Mouse (Mus musculus): ENCODE measurements around the gene Memo1. TPM values are rescaled to one million over a fixed set of nuclear protein-coding genes. Genes with fewer than 3 reads are reported as not detected.

The Memo1 gene
- polyA plus RNA-seq, 1 experiment from 2014 or later, result 69.3 TPM

DNA sequence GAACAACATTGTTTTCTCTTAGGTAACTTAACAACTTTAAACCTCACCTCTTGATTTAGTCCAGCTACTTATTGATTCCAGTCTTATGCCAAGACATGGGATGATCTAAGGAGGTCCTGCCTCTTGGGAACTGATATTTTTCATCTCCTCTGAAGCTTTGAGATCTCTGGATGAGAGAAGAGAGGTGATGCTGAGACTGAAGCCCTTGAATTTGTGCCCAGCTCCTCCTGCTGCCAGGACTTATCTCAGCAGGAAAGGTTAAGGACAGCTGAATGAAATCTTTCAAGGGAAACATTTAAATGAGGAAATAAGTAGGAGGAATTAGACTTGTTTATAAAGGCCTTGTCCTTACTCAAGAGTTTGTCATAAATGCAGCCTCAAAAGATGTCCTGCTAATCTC lies 121.6 kb downstream of the Memo1 start:
- TF ChIP-seq CTCF (IDR thresholded peaks at IDR 0.05; ENCODE audit: low read depth), result no peak
- no peak for ATAC-seq (replicated peaks; ENCODE audit: low FRiP score, low read depth)
- no peaks in the 10 kb centered on the region for H3K27me3 ChIP-seq (ENCODE audit: insufficient read depth, low read length)

DNA sequence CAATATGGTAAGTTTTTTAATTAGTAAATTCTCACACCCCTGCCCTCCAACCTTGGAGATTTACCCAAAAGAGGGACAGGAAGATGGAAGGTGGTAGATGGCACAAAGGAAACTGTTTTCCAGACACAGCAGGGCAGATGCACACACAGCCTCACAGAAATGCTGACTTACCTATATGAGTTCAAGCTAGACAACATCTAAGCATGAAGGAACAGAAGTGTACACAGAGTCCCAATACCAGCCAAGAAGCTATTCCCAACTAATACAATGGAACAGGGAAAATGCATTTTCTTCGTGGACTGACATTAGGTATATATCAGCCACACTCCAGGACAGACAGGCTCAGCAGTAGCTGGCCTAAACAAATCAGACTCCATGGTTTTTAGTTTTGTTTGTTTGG lies 122.5 kb downstream of the Memo1 start:
- no peak for ATAC-seq (replicated peaks; ENCODE audit: low FRiP score, low read depth)
- Histone ChIP-seq H3K36me3 (ENCODE audit: insufficient read depth, low read length) (no peaks in the 10 kb centered on the region), H3K9ac (ENCODE audit: low read depth, low read length) (no peak overlapping the region), H3K4me2 (ENCODE audit: low read length) (no peak overlapping the region), H3K9me3 (replicated peaks; ENCODE audit: low read length) (no peaks in the 10 kb centered on the region; the same call in 1 of the 2 replicates), H3K27ac (no peak overlapping the region), H3K4me1 (replicated peaks; ENCODE audit: insufficient read depth, low read length) (no peaks in the 10 kb centered on the region), H3K27me3 (ENCODE audit: insufficient read depth, low read length) (no peaks in the 10 kb centered on the region), H3K4me3 (replicated peaks; ENCODE audit: low read depth, low read length) (no peak overlapping the region)
- DNase-seq (ENCODE audit: low spot score), result no peak
- WGBS, result 81% methylated on average over 1 of the region's 1 CpGs
- TF ChIP-seq CTCF (IDR thresholded peaks at IDR 0.05; ENCODE audit: low read depth), result no peak

More for the DNA sequence above, 121.6 kb downstream of the Memo1 start:
- H3K27ac ChIP-seq, result no peak overlapping the region
- H3K36me3 ChIP-seq (ENCODE audit: insufficient read depth, low read length), result no peaks in the 10 kb centered on the region
- H3K4me1 ChIP-seq (replicated peaks; ENCODE audit: insufficient read depth, low read length), result no peaks in the 10 kb centered on the region
- no peak for DNase-seq (ENCODE audit: low spot score)
- H3K9ac ChIP-seq (ENCODE audit: low read depth, low read length), result no peak overlapping the region
- H3K4me2 ChIP-seq (ENCODE audit: low read length), result no peak overlapping the region
- no peaks in the 10 kb centered on the region; the same call in 1 of the 2 replicates for H3K9me3 ChIP-seq (replicated peaks; ENCODE audit: low read length)
- no peak overlapping the region for H3K4me3 ChIP-seq (replicated peaks; ENCODE audit: low read depth, low read length)

DNA sequence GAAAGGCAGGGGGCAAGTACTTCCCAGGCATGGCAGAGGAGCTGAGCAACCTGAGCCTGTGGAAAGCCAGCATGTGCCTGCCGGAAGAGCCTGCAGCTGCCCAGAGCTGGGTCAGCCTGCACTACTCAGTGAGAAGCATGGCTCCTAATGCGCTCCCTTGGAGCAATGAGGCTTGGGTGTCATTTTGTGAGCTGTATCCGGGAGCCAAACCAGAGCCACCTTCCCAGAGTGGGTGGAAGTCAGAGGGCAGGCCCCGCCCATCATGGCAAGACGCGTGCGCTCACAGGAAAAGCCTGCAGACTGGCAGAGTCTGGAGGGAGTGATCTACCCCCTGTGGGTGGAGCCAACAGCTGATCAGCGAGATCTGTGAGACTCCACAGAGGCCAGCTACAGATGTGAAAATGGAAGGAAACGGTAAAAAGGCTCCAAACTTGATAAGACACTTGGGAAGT lies 135.9 kb downstream of the Memo1 start:
- WGBS, result under 1% methylated on average over 9 of the region's 9 CpGs

DNA sequence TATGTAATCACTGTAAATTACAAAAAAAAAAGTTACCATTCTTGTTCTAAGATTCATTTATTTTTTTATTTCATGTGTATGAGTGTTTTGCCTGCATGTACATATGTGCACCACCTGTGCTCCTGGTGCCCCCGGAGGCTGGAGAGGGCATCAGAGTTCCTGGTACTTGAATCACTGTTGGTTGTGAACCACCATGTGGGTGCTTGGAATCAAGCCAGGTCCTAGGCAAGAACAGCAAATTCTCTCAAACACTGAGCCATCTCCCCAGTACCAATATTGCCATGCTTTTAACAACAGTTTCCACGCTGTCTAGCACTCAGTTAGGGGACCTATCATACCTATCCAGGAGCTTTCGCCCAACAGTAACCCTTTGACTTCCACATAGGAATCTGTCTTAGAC lies 137.2 kb downstream of the Memo1 start:
- no peak overlapping the region for H3K4me3 ChIP-seq (replicated peaks; ENCODE audit: low read depth, low read length)
- H3K9me3 ChIP-seq (replicated peaks; ENCODE audit: low read length), result no peaks in the 10 kb centered on the region
- DNase-seq (ENCODE audit: low spot score), result no peak
- WGBS, result 92% methylated on average over 3 of the region's 3 CpGs
- H3K27ac ChIP-seq, result no peak overlapping the region
- no peak overlapping the region for H3K9ac ChIP-seq (ENCODE audit: low read depth, low read length)
- no peaks in the 10 kb centered on the region for H3K27me3 ChIP-seq (ENCODE audit: insufficient read depth, low read length)
- TF ChIP-seq CTCF (IDR thresholded peaks at IDR 0.05; ENCODE audit: low read depth), result no peak
- no peak for ATAC-seq (replicated peaks; ENCODE audit: low FRiP score, low read depth)
- no peak overlapping the region for H3K4me2 ChIP-seq (ENCODE audit: low read length)
- H3K36me3 ChIP-seq (ENCODE audit: insufficient read depth, low read length), result no peaks in the 10 kb centered on the region
- no peaks in the 10 kb centered on the region for H3K4me1 ChIP-seq (replicated peaks; ENCODE audit: insufficient read depth, low read length)

More for the DNA sequence above, 135.9 kb downstream of the Memo1 start:
- peak; percentile 24; the same call in 1 of the 2 replicates for TF ChIP-seq CTCF (IDR thresholded peaks at IDR 0.05; ENCODE audit: low read depth)
- Histone ChIP-seq H3K27ac (no peak overlapping the region), H3K4me3 (replicated peaks; ENCODE audit: low read depth, low read length) (peak overlapping the region; percentile 25), H3K4me1 (replicated peaks; ENCODE audit: insufficient read depth, low read length) (no peaks in the 10 kb centered on the region), H3K9ac (ENCODE audit: low read depth, low read length) (no peak overlapping the region), H3K4me2 (ENCODE audit: low read length) (peak overlapping the region; percentile 52), H3K27me3 (ENCODE audit: insufficient read depth, low read length) (no peaks in the 10 kb centered on the region), H3K9me3 (replicated peaks; ENCODE audit: low read length) (no peaks in the 10 kb centered on the region), H3K36me3 (ENCODE audit: insufficient read depth, low read length) (no peaks in the 10 kb centered on the region)
- ATAC-seq (replicated peaks; ENCODE audit: low FRiP score, low read depth), result peak; percentile 92
- DNase-seq (ENCODE audit: low spot score), result peak; percentile 79

Other genes with a start within 250 kb of the Memo1 start
- 0.08 and 0.22 TPM in 2 replicates for gene Srd5a2, start 247.6 kb downstream of the Memo1 start, polyA plus RNA-seq (2015; fragmentation: Nextera tagmentation; extraction: Ambion mirVana)
- 268 TPM in 2 replicates for gene Dpy30, start 28.4 kb upstream of the Memo1 start, polyA plus RNA-seq (2015; fragmentation: Nextera tagmentation; extraction: Ambion mirVana)
- 12.9 and 13.9 TPM in 2 replicates for gene Spast, start 43.5 kb upstream of the Memo1 start, polyA plus RNA-seq (2015; fragmentation: Nextera tagmentation; extraction: Ambion mirVana)
- 39.0 and 42.3 TPM in 2 replicates for gene Slc30a6, start 100.1 kb upstream of the Memo1 start, polyA plus RNA-seq (2015; fragmentation: Nextera tagmentation; extraction: Ambion mirVana)
- 0.33 and 0.45 TPM in 2 replicates for gene Nlrc4, start 163.6 kb upstream of the Memo1 start, polyA plus RNA-seq (2015; fragmentation: Nextera tagmentation; extraction: Ambion mirVana)
- 100 and 108 TPM in 2 replicates for gene Yipf4, start 194.0 kb upstream of the Memo1 start, polyA plus RNA-seq (2015; fragmentation: Nextera tagmentation; extraction: Ambion mirVana)
- gene Birc6, start 232.8 kb upstream of the Memo1 start, polyA plus RNA-seq (2015; fragmentation: Nextera tagmentation; extraction: Ambion mirVana), result 99.0 and 102 TPM in 2 replicates

All from kidney, postnatal 0 days (tissue).